Mouse (Mus musculus) Patski (cell line): ENCODE results near the gene Rasa4. TPM values are rescaled to one million over a fixed set of nuclear protein-coding genes. Genes with fewer than 3 reads are reported as not detected.

Experiments
- ATAC-seq: fragments of 100-300 bp; one replicate; pipeline ENCODE4 v1.8.0; 2021
- CTCF ChIA-PET: fragments of 350-600 bp; sonication (Branson Sonifier 250); formaldehyde crosslinking; loops from one replicate; lab custom pipeline; 2022; ENCODE audit warnings: inconsistent platforms; lab: Charles Lee
- POLR2A ChIA-PET: fragments of 350-600 bp; sonication (Branson Sonifier 250); formaldehyde crosslinking; loops from one replicate; lab custom pipeline; 2022; ENCODE audit warnings: antibody characterized with exemption, inconsistent platforms; lab: Charles Lee
- DNase-seq: peaks from one replicate; pipeline ENCODE4 v3.0.0-alpha.2; 2011; ENCODE audit warnings: low read depth, low spot score
- H3K27me3 ChIP-seq: fragments of 371-371 bp; one replicate; pipeline ENCODE4 v1.5.1; 2021
- CTCF ChIP-seq: fragments of 100-300 bp; IDR thresholded peaks from one replicate; pipeline ENCODE4 v1.5.1; 2021
- in situ Hi-C: fragments of 300-500 bp; cut with MboI; formaldehyde crosslinking; loops from 3 replicates; pipeline ENCODE4 v1.11.1; 2018; ENCODE audit warnings: low pct_unique_long_range_greater_than_20kb, mixed read lengths
- polyA plus RNA-seq: library from polyadenylated mRNA; unstranded; gene quantifications from one replicate; pipeline ENCODE4 v1.2.3, GENCODE M21; 2021

Gene Rasa4
- polyA plus RNA-seq, 1 experiment from 2014 or later, result 8.7 TPM

GRCm38 (mm10) chr5:136084144-136084881, 597 bp downstream of the Rasa4 start:
- H3K27me3 ChIP-seq, result no peaks in the 10 kb centered on the region
- no peak for TF ChIP-seq CTCF
- CTCF ChIA-PET, result no interaction called here
- POLR2A ChIA-PET, result interaction anchor here (0.6 kb wide), 1 partner anchor 71 kb away, joined by 3 read pairs; no protein-coding TSS in a partner anchor
- ATAC-seq (peak; percentile 19), DNase-seq (no peak)
- in situ Hi-C loops, result no loop called here

GRCm38 (mm10) chr5:136084891-136085651, 1.4 kb downstream of the Rasa4 start:
- no peaks in the 10 kb centered on the region for H3K27me3 ChIP-seq
- POLR2A ChIA-PET, result interaction anchor here (0.6 kb wide), 1 partner anchor 70 kb away, joined by 3 read pairs; no protein-coding TSS in a partner anchor
- in situ Hi-C loops, result no loop called here
- DNase-seq, result no peak
- no peak for TF ChIP-seq CTCF
- CTCF ChIA-PET, result no interaction called here
- ATAC-seq, result no peak

GRCm38 (mm10) chr5:136086290-136086689, 2.6 kb downstream of the Rasa4 start:
- ATAC-seq (no peak), DNase-seq (no peak)
- no peak for TF ChIP-seq CTCF
- in situ Hi-C loops, result no loop called here
- ChIA-PET POLR2A (no interaction called here), CTCF (no interaction called here)
- no peaks in the 10 kb centered on the region for H3K27me3 ChIP-seq

- ATAC-seq (no peak), DNase-seq (no peak)
- POLR2A ChIA-PET, result interaction anchor here (0.6 kb wide), 1 partner anchor 36 kb away, joined by 4 read pairs; no protein-coding TSS in a partner anchor
- no peaks in the 10 kb centered on the region for H3K27me3 ChIP-seq
- in situ Hi-C loops, result no loop called here
- CTCF ChIA-PET, result interaction anchor here (1.2 kb wide), 1 partner anchor 27 kb away, joined by 3 read pairs; no protein-coding TSS in a partner anchor
- TF ChIP-seq CTCF, result no peak
Observed at GRCm38 (mm10) chr5:136088821-136089575, 5.3 kb downstream of the Rasa4 start.

- no peak for ATAC-seq
- CTCF ChIA-PET, result interaction anchor here (1.3 kb wide), 1 partner anchor 12 kb away, joined by 4 read pairs; no protein-coding TSS in a partner anchor
- in situ Hi-C loops, result no loop called here
- no peak for DNase-seq
- H3K27me3 ChIP-seq, result no peaks in the 10 kb centered on the region
- no peak for TF ChIP-seq CTCF
- POLR2A ChIA-PET, result no interaction called here
Observed at GRCm38 (mm10) chr5:136091927-136092326, 8.2 kb downstream of the Rasa4 start.

GRCm38 (mm10) chr5:136094249-136095010, 10.7 kb downstream of the Rasa4 start:
- in situ Hi-C loops, result no loop called here
- ChIA-PET POLR2A (no interaction called here), CTCF (interaction anchor here (1.2 kb wide), 1 partner anchor 10 kb away, joined by 3 read pairs; no protein-coding TSS in a partner anchor)
- DNase-seq, result no peak
- H3K27me3 ChIP-seq, result no peaks in the 10 kb centered on the region
- ATAC-seq, result no peak
- no peak for TF ChIP-seq CTCF

- H3K27me3 ChIP-seq, result no peaks in the 10 kb centered on the region
- ChIA-PET POLR2A (interaction anchor here (0.5 kb wide), 1 partner anchor 132 kb away, joined by 5 read pairs; no protein-coding TSS in a partner anchor), CTCF (interaction anchor here (1.2 kb wide), 1 partner anchor 10 kb away, joined by 3 read pairs; no protein-coding TSS in a partner anchor)
- DNase-seq (no peak), ATAC-seq (no peak)
- in situ Hi-C loops, result no loop called here
- TF ChIP-seq CTCF, result no peak
Observed at GRCm38 (mm10) chr5:136095089-136095488, 11.4 kb downstream of the Rasa4 start.

GRCm38 (mm10) chr5:136098536-136098935, 14.8 kb downstream of the Rasa4 start:
- DNase-seq (no peak), ATAC-seq (no peak)
- in situ Hi-C loops, result no loop called here
- ChIA-PET CTCF (no interaction called here), POLR2A (no interaction called here)
- TF ChIP-seq CTCF, result no peak
- no peaks in the 10 kb centered on the region for H3K27me3 ChIP-seq

- ATAC-seq (no peak), DNase-seq (no peak)
- H3K27me3 ChIP-seq, result no peaks in the 10 kb centered on the region
- ChIA-PET POLR2A (no interaction called here), CTCF (interaction anchor here (0.8 to 4.7 kb wide), 3 partner anchors 10 to 23 kb away, joined by 3 to 18 read pairs (median 4); partner anchors contain the start of gene Polr2j)
- in situ Hi-C loops, result no loop called here
- no peak for TF ChIP-seq CTCF
Observed at GRCm38 (mm10) chr5:136102099-136102820, 18.5 kb downstream of the Rasa4 start.
